Mouse (Mus musculus): Measurements from ENCODE around the gene Spry2.
A peak's percentile ranks its signal among the peaks of the same experiment; 100 is the strongest.

Spry2 gene

DNA sequence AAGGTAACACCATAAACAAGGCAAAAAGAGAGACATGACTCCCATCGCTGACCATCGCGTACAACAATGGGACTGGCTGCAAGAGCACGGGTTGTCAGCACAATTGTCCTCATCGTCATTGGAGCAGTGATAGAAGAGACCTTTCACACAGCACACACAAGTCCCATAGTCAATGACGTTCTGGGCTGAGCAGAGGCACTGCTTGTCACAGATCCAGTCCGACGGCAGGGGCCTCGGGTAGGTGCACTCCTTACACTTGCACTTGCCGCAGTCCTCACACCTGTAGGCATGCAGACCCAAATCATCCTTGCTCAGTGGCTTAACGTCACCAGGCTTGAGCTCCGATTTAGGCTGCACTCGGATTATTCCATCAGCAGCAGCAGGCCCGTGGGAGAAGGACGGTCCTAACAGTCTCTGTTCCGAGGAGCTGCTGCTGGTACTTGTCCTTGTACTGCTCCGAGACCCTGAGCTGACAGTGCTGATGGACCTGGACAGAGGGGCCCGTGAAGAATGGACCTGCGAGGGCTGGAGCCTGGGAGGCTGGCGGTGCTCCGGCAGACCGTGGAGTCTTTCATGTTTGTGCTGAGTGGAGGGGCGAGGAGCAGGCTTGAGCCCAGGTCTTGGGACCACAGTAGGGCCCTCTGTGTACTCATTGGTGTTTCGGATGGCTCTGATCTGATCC is 3.5 kb downstream of the Spry2 start:
- no peak for DNase-seq

GRCm38 (mm10) chr14:105890516-105891231 is 5.9 kb downstream of the Spry2 start:
- DNase-seq = no peak

- DNase-seq = no peak
Observed at GRCm38 (mm10) chr14:105886643-105887374, 9.8 kb downstream of the Spry2 start.

GRCm38 (mm10) chr14:105885249-105885648 is 11.4 kb downstream of the Spry2 start:
- DNase-seq = no peak

DNA sequence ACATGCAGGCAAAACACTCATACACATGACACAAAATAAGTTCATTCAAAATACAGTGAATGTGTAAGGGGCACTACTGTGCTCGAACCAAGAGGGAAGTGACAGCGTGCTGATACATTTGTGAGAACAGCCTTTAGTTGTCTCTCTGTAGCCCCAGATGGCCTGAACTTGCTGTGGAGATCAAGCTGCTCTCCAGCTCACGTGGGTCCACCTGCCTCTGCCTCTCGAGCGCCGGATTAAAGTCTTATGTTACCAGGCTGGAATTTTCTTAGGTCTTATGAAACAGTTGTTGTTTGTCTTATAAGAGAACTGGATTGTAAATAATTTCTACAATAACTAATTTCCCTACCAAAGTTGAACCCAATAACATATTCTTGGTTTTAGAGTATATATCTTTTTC is 13.4 kb downstream of the Spry2 start:
- DNase-seq = no peak

GRCm38 (mm10) chr14:105878359-105878758 is 18.3 kb downstream of the Spry2 start:
- DNase-seq = no peak

DNA sequence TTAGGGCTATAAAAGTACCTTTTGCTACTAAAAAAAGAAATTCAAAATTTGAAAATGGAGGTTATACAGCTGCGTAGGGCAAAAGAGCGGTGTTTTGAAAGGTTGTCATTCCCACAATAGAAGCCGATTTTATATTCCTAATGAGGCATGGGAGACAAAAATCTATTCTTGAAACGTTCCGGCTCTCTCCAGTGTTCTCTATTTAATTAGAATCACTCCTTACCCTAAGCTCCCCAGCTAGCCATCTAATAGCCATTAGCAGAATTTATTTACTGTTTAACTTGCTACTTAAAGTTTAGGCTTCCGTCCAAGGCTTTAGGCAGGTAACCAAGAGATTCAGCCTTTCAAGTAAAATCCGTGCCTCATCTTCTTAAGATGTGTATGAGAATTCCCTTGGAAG is 20.2 kb downstream of the Spry2 start:
- no peak for DNase-seq

DNA sequence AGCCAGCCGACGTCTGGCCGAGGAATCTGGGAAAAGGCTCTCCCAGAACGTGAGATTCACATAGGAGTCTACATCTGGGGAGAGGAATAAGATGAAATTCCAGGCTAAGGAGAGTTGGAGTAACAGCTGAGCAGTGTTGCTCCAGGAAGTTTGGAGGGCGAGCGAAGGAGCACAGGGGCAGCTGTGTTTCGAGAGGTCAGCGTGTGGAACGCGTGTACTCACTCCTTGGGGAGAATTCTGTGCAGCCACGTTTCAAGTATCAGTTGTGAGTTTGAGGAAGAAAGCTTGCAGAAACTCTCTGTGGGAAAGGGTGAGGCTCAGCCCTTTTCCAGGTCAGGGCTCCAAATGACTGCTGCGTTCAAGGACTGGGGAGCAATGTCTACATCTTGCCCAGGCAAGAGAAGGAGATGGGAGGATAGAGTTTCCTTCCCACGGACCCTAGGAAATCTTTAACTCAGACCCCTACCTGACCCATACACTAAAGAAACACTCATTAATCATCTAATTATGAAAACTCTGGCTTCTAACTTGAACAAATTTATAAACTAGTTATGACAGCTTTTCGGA is 26.2 kb downstream of the Spry2 start:
- DNase-seq = peak; percentile 53

GRCm38 (mm10) chr14:105865381-105865938 is 31.2 kb downstream of the Spry2 start:
- DNase-seq = no peak

- DNase-seq = no peak
Observed at GRCm38 (mm10) chr14:105862199-105862598, 34.4 kb downstream of the Spry2 start.

DNA sequence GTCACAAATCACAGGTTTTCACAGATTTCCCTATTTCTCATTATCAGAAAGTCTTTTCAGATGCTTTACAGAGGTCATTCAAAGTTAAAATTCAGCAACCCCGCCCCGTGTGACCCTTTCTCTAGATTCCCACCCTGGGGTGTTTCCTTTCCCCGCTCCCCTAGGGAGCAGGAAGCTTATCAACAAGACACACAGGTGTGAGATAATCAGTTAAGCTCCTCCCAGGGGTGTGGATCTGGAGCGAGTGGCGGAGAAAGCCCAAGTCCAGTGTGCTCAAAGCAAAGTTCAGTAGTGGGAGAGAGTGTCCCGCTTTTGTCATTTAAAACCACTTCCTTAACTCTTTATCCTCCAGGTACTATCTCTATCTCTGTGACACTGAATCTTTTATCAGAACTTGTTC is 35.7 kb downstream of the Spry2 start:
- no peak for DNase-seq

- DNase-seq = no peak
Observed at GRCm38 (mm10) chr14:105860276-105860675, 36.3 kb downstream of the Spry2 start.

- no peak for DNase-seq
Observed at GRCm38 (mm10) chr14:105859876-105860275, 36.7 kb downstream of the Spry2 start.

DNA sequence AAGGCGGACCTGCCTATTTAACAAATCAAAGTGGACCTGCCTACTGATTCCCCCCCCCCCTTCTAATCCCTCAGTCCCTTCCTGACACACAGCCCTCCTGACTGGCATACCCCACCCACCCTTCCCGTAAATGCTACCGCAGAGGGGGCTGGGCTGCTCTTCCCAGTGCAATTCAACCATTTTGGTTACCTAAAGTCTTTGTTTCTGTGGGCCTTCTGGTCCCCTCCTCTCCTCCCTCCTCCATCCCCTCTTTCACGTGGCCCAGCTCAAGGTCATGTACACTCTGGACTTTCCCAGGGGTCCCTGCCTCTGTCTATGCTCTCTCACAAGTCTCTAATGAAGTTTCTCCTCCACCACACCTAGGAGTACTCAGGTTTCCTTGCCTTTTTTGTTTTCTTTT is 37.3 kb downstream of the Spry2 start:
- DNase-seq = no peak

DNA sequence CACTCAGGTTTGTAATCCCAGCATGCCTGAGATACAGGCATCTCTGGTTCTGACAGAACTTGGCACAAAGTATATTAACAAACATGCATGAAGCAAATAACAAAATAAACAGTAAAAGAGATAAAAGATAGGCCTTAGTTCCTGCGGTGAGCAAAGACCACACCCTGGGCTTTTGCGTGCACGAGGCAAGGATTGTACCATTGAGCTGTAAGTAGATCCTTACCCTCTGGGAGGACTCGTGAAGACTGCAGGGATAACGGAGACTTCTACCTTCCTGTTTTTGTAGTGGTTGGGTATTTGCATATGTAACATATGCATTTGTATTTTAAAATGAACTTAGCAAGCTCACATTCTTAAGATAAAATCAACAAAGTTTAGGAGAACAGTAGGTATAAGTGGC is 37.7 kb downstream of the Spry2 start:
- DNase-seq = no peak

DNA sequence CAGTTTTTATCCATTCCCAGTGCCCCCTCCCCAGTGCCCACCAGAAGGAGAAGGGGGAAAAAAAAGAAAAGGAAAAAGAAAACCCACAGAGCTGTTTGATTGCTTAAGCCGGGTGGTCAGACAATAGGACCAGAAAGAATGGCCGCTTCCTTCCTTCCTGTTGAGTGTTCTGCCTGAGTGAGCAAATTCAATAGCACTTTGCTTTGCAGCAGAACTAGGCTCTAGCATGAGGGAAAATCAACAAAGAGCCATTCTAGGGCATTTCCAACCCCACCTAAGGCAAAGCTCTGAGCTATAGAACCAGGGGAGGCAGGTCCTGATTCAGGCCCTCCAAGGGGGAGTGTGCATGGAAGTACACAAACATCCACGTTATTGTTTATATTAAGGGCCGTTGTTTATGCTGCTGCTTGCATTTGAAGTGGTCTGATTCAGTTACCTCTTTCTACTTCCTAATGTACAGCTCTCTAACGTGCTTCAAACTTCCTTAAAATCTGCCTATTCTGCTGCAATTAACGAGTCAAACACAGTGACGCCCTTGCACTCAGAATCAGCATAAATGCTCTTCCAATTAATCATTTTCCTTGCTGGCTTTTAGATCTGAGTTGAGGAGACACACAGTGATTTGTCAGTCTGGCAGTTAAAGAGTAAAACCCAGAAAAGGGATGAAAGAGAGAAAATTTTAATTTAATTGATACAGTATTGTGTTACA is 45.1 kb downstream of the Spry2 start:
- DNase-seq = peak; percentile 78

All from embryo, embryonic 11 days (tissue).